Mouse (Mus musculus) lung, postnatal 0 days (tissue): ENCODE data around the gene Gstp1. TPM values are rescaled to one million over a fixed set of nuclear protein-coding genes. Genes with fewer than 3 reads are reported as not detected.

ENCODE experiments used
- ATAC-seq: fragments of 200-750 bp; cut with Nextera tagmentation; 2 replicates; pipeline ENCODE4 v1.8.0; 2017; ENCODE audit warnings: moderate library complexity
- DNase-seq: peaks from one replicate; pipeline ENCODE4 v3.0.0-alpha.2; 2016; ENCODE audit warnings: low spot score
- H3K27ac ChIP-seq: fragments of 300-500 bp; sonication (generic); 2 replicates; pipeline ENCODE4 v1.5.1; 2014; ENCODE audit warnings: antibody characterized with exemption, mild to moderate bottlenecking, low read length, mixed read lengths
- H3K27me3 ChIP-seq: fragments of 300-500 bp; sonication (generic); replicated peaks from 2 replicates; pipeline ENCODE4 v1.6.1; 2014; ENCODE audit warnings: low read length, mixed read lengths; ENCODE audit not compliant: insufficient read depth
- H3K36me3 ChIP-seq: fragments of 300-500 bp; sonication (generic); 2 replicates; pipeline ENCODE4 v1.6.1; 2014; ENCODE audit warnings: low read length, mixed read lengths; ENCODE audit not compliant: insufficient read depth
- H3K4me1 ChIP-seq: fragments of 300-500 bp; sonication (generic); 2 replicates; pipeline ENCODE4 v1.6.1; 2014; ENCODE audit warnings: antibody characterized with exemption, low read depth, low read length, mixed read lengths; ENCODE audit not compliant: insufficient read depth
- H3K4me2 ChIP-seq: fragments of 300-500 bp; sonication (generic); replicated peaks from 2 replicates; pipeline ENCODE4 v1.6.1; 2014; ENCODE audit warnings: low read depth, mild to moderate bottlenecking, low read length, moderate library complexity, mixed read lengths
- H3K4me3 ChIP-seq: fragments of 300-500 bp; sonication (generic); 2 replicates; pipeline ENCODE4 v1.5.1; 2014; ENCODE audit warnings: low read depth, low read length
- H3K9ac ChIP-seq: fragments of 300-500 bp; sonication (generic); replicated peaks from 2 replicates; pipeline ENCODE4 v1.6.1; 2014; ENCODE audit warnings: low read depth, mild to moderate bottlenecking
- H3K9me3 ChIP-seq: fragments of 300-500 bp; sonication (generic); 2 replicates; pipeline ENCODE4 v1.6.1; 2016; ENCODE audit warnings: low read length, mixed read lengths
- CTCF ChIP-seq: IDR thresholded peaks from 2 replicates; pipeline ENCODE4 v1.5.1; 2016; ENCODE audit warnings: antibody characterized with exemption, mild to moderate bottlenecking
- EP300 ChIP-seq: IDR thresholded peaks from 2 replicates; pipeline ENCODE4 v1.6.1; 2016; ENCODE audit warnings: antibody characterized with exemption, mild to moderate bottlenecking, control low read depth
- WGBS: fragments of 180-500 bp; shearing (Covaris S2); extraction: QIAGEN DNeasy Blood & Tissue Kit; methylation state at CpG from one replicate; pipeline ENCODE4 v1.1.7; 2014; 5-methylcytosine and 5-hydroxymethylcytosine counted together
- polyA plus RNA-seq: library from polyadenylated mRNA; unstranded; fragments of >200 nt; fragmentation: Nextera tagmentation; extraction: Ambion mirVana; gene quantifications from 2 replicates; pipeline ENCODE4 v1.2.1, GENCODE M21; 2015

Gstp1 gene
- polyA plus RNA-seq, 1 experiment from 2014 or later = 288 TPM

DNA sequence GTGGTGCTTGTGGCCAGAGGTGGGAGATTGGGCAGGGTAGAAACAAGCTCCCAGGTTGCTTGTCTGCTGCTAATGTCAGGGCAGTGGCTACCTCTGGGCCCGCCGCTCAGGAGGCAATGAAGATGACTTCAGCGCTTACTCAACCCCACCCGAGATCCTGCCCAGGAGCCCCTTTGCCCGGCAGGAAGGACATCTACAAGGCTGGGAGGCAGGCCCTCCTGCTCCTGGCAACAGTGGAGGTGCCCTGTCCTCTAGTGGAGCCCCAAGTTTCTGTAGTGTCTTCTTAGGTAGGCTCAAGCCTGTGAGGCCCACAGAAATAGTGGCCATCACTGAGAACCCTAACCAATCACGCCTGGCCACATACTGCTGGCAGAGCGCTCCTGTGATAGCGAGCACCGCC lies 32.7 kb downstream of the Gstp1 start:
- DNase-seq = no peak
- Histone ChIP-seq H3K9ac (no peak overlapping the region), H3K27ac (no peak overlapping the region), H3K4me3 (no peak overlapping the region), H3K4me2 (no peak overlapping the region), H3K4me1 (peaks cover 5% of the 10 kb centered on the region; the same call in 1 of the 2 replicates), H3K36me3 (peaks cover 23% of the 10 kb centered on the region), H3K27me3 (no peaks in the 10 kb centered on the region), H3K9me3 (no peaks in the 10 kb centered on the region)
- no peak for ATAC-seq
- TF ChIP-seq CTCF = no peak
- no peak for TF ChIP-seq EP300
- 79% methylated on average over 9 of the region's 9 CpGs for WGBS

DNA sequence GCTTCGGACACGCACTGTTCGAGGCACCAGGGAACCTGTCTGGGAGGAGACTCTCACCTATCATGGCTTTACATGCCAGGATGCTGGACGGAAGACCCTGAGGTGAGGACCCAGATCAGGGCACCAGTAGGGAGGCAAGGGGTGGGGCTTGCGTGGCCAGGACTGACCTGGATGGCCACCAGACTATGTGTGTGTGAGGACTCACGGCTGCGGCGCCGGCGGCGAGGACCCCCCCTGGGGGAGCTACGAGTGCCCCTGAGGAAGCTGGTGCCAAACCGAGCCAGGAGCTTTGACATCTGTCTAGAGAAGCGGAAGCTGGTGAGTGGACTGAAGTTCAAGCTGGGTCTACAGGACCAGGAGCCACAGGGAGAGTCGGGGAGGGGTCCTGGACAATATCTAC lies 33.5 kb downstream of the Gstp1 start:
- Histone ChIP-seq H3K9me3 (no peaks in the 10 kb centered on the region), H3K4me2 (no peak overlapping the region), H3K27ac (no peak overlapping the region), H3K27me3 (no peaks in the 10 kb centered on the region), H3K4me1 (peaks cover 5% of the 10 kb centered on the region; the same call in 1 of the 2 replicates), H3K36me3 (peaks cover 17% of the 10 kb centered on the region), H3K4me3 (no peak overlapping the region), H3K9ac (no peak overlapping the region)
- TF ChIP-seq CTCF (no peak), EP300 (no peak)
- ATAC-seq (no peak), DNase-seq (no peak)
- 79% methylated on average over 15 of the region's 15 CpGs for WGBS

DNA sequence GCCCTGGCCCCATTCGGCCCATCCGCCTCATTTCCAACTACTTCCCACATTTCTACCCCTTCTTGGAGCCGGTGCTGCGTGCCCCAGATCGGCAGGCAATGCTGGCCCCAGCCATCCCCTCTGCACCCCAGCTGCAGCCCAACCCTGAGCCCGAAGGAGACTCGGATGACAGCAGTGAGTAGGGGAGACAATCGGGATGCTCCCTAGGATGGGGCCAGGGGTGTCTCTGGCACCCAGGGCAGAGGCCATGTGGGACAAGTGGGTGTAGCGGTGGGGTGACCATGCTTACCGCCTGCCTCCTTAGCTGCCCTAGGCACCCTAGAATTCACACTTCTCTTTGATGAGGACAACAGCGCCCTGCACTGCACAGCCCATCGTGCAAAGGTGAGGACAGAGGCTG lies 34.1 kb downstream of the Gstp1 start:
- no peak overlapping the region for H3K4me2 ChIP-seq
- no peaks in the 10 kb centered on the region for H3K9me3 ChIP-seq
- TF ChIP-seq CTCF (no peak), EP300 (no peak)
- H3K9ac ChIP-seq = no peak overlapping the region
- peaks cover 10% of the 10 kb centered on the region for H3K36me3 ChIP-seq
- H3K27ac ChIP-seq = no peak overlapping the region
- no peak for ATAC-seq
- 73% methylated on average over 12 of the region's 12 CpGs for WGBS
- DNase-seq = no peak
- no peak overlapping the region for H3K4me3 ChIP-seq
- H3K4me1 ChIP-seq = peaks cover 5% of the 10 kb centered on the region; the same call in 1 of the 2 replicates
- H3K27me3 ChIP-seq = no peaks in the 10 kb centered on the region

DNA sequence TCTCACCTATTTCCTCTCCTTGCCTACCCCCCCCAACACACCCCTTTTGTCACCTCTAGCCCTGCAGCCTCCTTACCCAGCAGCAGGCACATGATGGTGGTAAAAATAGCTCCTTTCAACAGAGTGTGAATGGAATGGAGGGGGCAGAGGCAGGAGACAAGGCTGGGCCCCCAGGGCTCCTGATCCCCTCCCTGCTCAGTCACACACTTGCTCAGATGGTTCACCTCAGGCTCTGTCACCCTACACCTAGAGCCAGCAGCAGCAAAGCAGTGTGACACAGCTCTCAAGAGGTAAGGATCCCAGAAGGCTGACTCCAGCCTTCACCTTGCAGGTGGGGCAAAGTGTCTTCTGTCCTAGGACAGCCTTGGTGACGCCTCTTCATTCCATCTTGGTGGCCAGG lies 34.7 kb downstream of the Gstp1 start, which contains the start of gene Doc2g:
Gene Doc2g, plus strand, starts transcription at position 202 of the 400 bp plus-strand sequence.
- DNase-seq (no peak), ATAC-seq (no peak)
- Histone ChIP-seq H3K4me1 (peaks cover 5% of the 10 kb centered on the region; the same call in 1 of the 2 replicates), H3K9me3 (no peaks in the 10 kb centered on the region), H3K27me3 (no peaks in the 10 kb centered on the region), H3K9ac (no peak within 1 kb of the TSS), H3K27ac (no peak within 1 kb of the TSS), H3K4me2 (no peak within 1 kb of the TSS), H3K36me3 (peaks cover 5% of the 10 kb centered on the region; the same call in 1 of the 2 replicates), H3K4me3 (no peak within 1 kb of the TSS)
- 80% methylated on average over 1 of the region's 1 CpGs for WGBS
- no peak for TF ChIP-seq EP300
- no peak for TF ChIP-seq CTCF

DNA sequence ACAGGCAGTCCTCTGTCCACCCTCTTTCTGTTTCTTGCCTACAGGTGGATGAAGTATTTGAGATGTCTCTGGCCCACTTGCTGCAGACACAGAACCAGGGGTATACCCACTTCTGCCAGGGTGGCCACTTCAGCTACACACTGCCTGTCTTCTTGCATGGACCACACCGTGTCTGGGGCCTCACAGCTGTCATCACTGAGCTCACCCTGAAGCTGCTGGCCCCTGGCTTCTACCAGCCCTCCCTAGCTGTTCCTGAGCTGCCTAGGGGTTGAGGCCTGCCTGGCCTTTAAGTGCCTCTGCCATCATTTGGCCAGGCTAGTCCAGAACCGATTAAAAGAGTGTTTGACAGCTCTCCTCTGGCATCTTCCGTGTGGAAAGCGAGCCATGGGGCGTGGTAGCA lies 36.0 kb downstream of the Gstp1 start:
- Histone ChIP-seq H3K4me3 (no peak overlapping the region), H3K36me3 (peaks cover 5% of the 10 kb centered on the region; the same call in 1 of the 2 replicates), H3K4me2 (no peak overlapping the region), H3K27me3 (no peaks in the 10 kb centered on the region), H3K27ac (no peak overlapping the region), H3K4me1 (peaks cover 5% of the 10 kb centered on the region; the same call in 1 of the 2 replicates), H3K9ac (no peak overlapping the region), H3K9me3 (no peaks in the 10 kb centered on the region)
- ATAC-seq (no peak), DNase-seq (no peak)
- TF ChIP-seq CTCF = no peak
- TF ChIP-seq EP300 = no peak
- 82% methylated on average over 5 of the region's 5 CpGs for WGBS

DNA sequence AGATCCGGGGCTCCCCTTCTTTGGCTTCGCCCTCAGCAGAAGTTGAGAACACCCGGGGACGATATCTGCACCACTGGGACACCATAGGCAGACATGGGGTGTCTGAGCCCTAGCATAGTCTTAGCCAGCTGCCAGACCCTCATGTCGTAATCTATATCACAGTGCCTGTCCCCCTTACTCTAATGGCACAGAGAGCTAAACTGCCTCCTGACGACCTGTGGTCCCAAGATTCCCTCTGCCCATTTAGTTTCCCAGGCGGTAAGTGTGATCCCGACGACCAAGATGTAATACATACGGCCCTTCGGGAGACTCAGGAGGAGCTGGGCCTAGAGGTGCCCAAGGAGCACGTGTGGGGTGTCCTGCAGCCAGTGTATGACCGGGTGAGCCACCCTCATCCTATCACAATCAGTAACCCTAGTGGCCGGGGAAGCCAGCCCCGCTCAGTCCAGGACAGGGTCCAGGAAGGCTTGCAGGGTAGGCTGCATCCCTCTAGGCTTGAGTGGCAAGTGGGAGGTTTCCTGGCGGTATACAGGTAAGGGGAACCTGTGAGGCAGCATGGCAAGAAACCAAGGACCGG lies 36.7 kb downstream of the Gstp1 start:
- DNase-seq (no peak), ATAC-seq (no peak)
- H3K27me3 ChIP-seq = no peaks in the 10 kb centered on the region
- TF ChIP-seq CTCF (no peak), EP300 (no peak)
- H3K36me3 ChIP-seq = peaks cover 3% of the 10 kb centered on the region; the same call in 1 of the 2 replicates
- no peaks in the 10 kb centered on the region for H3K9me3 ChIP-seq
- H3K27ac ChIP-seq = peak overlapping the region; percentile 90
- peaks cover 10% of the 10 kb centered on the region; the same call in 1 of the 2 replicates for H3K4me1 ChIP-seq
- WGBS = 16% methylated on average over 17 of the region's 17 CpGs
- peak overlapping the region; percentile 64; the same call in 1 of the 2 replicates for H3K9ac ChIP-seq
- peak overlapping the region; percentile 95 for H3K4me2 ChIP-seq
- peak overlapping the region; percentile 57 for H3K4me3 ChIP-seq
